Mouse (Mus musculus): ENCODE measurements around the gene Scube3. TPM values are rescaled to one million over a fixed set of nuclear protein-coding genes. Genes with fewer than 3 reads are reported as not detected.

Scube3 gene
- 4.7 and 6.3 TPM in 2 replicates for polyA plus RNA-seq (2014; fragmentation: Nextera tagmentation; extraction: Ambion mirVana)

DNA sequence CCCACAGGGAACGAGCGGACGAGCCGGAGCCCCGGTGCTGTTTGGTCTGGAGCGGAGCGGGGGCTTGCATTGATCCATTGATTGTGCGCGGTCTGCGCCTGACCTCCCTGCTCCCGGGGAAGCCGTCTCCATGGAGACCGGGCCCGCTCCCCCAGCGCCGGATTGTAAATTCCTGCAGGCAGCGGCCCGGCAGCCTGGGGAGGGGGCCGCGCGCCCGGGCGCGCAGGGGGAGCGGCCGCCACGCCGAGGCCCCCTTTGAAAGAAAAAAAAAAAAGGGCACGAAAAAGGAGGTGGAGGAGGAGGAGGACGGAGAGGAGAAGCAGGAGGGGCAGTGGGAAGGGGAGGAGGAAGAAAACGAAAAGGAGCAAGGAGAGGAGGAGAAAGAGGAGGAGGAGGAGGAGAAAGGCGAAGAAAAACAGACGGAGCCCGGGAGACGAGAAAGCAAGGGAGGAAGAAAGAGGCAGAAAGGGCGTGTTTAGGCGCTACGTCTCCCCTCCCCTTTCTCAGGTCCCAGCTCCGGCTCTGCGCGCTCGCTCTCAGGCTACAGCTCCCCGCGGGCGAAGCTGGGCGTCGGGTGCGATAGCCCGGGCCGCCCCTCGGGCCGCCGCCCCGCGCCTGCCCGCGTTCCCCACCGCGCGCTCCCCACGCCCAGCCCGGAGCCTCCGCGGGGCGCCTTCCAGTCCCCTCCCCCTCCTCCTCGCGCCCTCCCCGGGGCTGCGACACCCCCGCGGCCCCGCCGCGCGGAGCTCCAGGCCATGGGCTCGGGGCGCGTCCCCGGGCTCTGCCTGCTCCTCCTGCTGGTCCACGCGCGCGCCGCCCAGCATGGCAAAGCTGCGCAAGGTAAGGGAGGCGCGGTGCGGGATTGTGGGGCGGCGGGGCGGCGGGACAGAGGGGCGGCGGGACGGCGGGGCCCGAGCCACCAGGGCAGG, at the start of gene Scube3:
Gene Scube3, plus strand, starts transcription at position 371 of the 929 bp plus-strand sequence.
- under 1% methylated on average over 72 of the region's 97 CpGs for WGBS
- Histone ChIP-seq H3K27me3 (ENCODE audit: control insufficient read depth, insufficient read depth, low read length) (peaks cover 2% of the 10 kb centered on the region; the same call in 1 of the 2 replicates), H3K9ac (replicated peaks; ENCODE audit: low read depth, low read length) (peak within 1 kb of the TSS; percentile 84), H3K4me3 (ENCODE audit: low read depth, low read length) (peak within 1 kb of the TSS; percentile 66), H3K4me2 (ENCODE audit: low read depth, low read length) (peak within 1 kb of the TSS; percentile 70), H3K27ac (ENCODE audit: low read depth, low read length) (peak within 1 kb of the TSS; percentile 88), H3K36me3 (ENCODE audit: control insufficient read depth, insufficient read depth, low read length) (no peaks in the 10 kb centered on the region), H3K4me1 (ENCODE audit: control insufficient read depth, insufficient read depth, low read length) (peaks cover 33% of the 10 kb centered on the region), H3K9me3 (ENCODE audit: control insufficient read depth, low read length) (no peaks in the 10 kb centered on the region)
- peak; percentile 50 for ATAC-seq (ENCODE audit: low read depth)

- ATAC-seq (ENCODE audit: low read depth), result no peak
- 92% methylated on average over 2 of the region's 2 CpGs for whole genome bisulfite sequencing
- Histone ChIP-seq H3K27me3 (ENCODE audit: control insufficient read depth, insufficient read depth, low read length) (no peaks in the 10 kb centered on the region), H3K9ac (replicated peaks; ENCODE audit: low read depth, low read length) (no peak overlapping the region), H3K36me3 (ENCODE audit: control insufficient read depth, insufficient read depth, low read length) (no peaks in the 10 kb centered on the region), H3K9me3 (ENCODE audit: control insufficient read depth, low read length) (no peaks in the 10 kb centered on the region), H3K27ac (ENCODE audit: low read depth, low read length) (no peak overlapping the region), H3K4me3 (ENCODE audit: low read depth, low read length) (no peak overlapping the region), H3K4me1 (ENCODE audit: control insufficient read depth, insufficient read depth, low read length) (no peaks in the 10 kb centered on the region), H3K4me2 (ENCODE audit: low read depth, low read length) (no peak overlapping the region)
These were observed 49.6 kb upstream of the Scube3 start for GRCm38 (mm10) chr17:28092297-28092696.

DNA sequence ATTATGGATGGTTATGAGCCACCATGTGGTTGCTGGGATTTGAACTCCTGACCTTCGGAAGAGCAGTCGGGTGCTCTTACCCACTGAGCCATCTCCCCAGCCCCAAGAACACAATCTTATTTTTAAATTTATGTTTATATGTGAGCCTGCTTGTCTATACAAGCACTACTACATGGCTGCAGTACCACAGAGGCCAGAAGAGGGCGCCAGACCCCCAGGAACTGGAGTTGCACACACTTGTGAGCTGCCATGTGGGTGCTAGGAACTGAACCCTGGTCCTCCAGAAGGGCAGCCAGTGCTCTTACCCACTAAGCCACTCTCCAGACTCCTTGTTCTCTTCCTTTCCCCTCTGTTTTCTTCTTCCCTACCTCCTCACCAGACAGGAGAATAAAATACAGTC, 48.1 kb upstream of the Scube3 start:
- ATAC-seq (ENCODE audit: low read depth), result no peak
- H3K9ac ChIP-seq (replicated peaks; ENCODE audit: low read depth, low read length), result no peak overlapping the region
- H3K4me1 ChIP-seq (ENCODE audit: control insufficient read depth, insufficient read depth, low read length), result no peaks in the 10 kb centered on the region
- H3K4me3 ChIP-seq (ENCODE audit: low read depth, low read length), result no peak overlapping the region
- H3K36me3 ChIP-seq (ENCODE audit: control insufficient read depth, insufficient read depth, low read length), result no peaks in the 10 kb centered on the region
- H3K4me2 ChIP-seq (ENCODE audit: low read depth, low read length), result no peak overlapping the region
- H3K27ac ChIP-seq (ENCODE audit: low read depth, low read length), result no peak overlapping the region
- no peaks in the 10 kb centered on the region for H3K9me3 ChIP-seq (ENCODE audit: control insufficient read depth, low read length)
- WGBS, result 82% methylated on average over 3 of the region's 3 CpGs
- no peaks in the 10 kb centered on the region for H3K27me3 ChIP-seq (ENCODE audit: control insufficient read depth, insufficient read depth, low read length)

DNA sequence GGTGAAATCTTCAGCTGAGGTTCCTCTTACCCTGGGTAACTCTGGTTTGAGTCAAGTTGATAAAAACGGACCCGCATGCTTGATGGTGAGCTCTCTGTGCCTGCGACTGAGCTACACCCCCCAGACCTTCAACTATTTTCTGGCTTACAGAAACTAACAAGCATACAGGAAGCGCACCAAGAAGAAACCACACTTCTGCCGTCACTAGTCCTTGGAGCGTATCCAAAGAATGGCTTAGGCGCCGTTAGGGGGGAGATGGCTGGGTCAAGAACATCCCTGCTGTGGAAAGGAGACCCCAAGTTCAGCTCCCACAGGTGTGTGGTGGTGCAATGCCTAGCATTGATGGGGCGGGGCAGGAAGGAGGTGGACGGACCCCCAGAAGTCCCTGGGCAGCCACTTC, 45.5 kb upstream of the Scube3 start:
- no peaks in the 10 kb centered on the region for H3K27me3 ChIP-seq (ENCODE audit: control insufficient read depth, insufficient read depth, low read length)
- no peak overlapping the region for H3K4me2 ChIP-seq (ENCODE audit: low read depth, low read length)
- H3K36me3 ChIP-seq (ENCODE audit: control insufficient read depth, insufficient read depth, low read length), result no peaks in the 10 kb centered on the region
- no peak overlapping the region for H3K27ac ChIP-seq (ENCODE audit: low read depth, low read length)
- H3K9me3 ChIP-seq (ENCODE audit: control insufficient read depth, low read length), result no peaks in the 10 kb centered on the region
- H3K9ac ChIP-seq (replicated peaks; ENCODE audit: low read depth, low read length), result no peak overlapping the region
- H3K4me1 ChIP-seq (ENCODE audit: control insufficient read depth, insufficient read depth, low read length), result no peaks in the 10 kb centered on the region
- ATAC-seq (ENCODE audit: low read depth), result no peak
- H3K4me3 ChIP-seq (ENCODE audit: low read depth, low read length), result no peak overlapping the region
- 87% methylated on average over 10 of the region's 10 CpGs for WGBS

DNA sequence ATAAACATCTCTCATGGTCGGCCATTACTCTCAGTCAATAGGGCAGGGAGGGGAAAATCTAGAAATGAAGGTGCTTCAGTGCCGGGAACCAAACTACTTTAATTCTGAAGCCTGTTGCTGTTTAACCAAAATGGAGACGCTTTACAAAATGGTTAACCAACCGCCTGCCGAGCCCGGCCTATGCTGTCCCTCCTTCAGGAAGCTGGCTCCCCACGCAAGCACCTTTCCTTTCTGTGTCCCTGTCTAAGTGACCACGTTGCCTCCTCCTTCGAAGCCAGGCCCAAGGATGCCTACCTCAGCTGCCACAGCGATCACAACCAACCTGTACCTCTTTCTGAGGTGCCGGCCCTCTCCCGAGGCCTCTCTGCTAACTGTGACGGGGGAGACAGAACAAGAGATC, 44.6 kb upstream of the Scube3 start:
- Histone ChIP-seq H3K27ac (ENCODE audit: low read depth, low read length) (no peak overlapping the region), H3K36me3 (ENCODE audit: control insufficient read depth, insufficient read depth, low read length) (no peaks in the 10 kb centered on the region), H3K9me3 (ENCODE audit: control insufficient read depth, low read length) (no peaks in the 10 kb centered on the region), H3K9ac (replicated peaks; ENCODE audit: low read depth, low read length) (no peak overlapping the region), H3K4me3 (ENCODE audit: low read depth, low read length) (no peak overlapping the region), H3K4me2 (ENCODE audit: low read depth, low read length) (no peak overlapping the region), H3K27me3 (ENCODE audit: control insufficient read depth, insufficient read depth, low read length) (no peaks in the 10 kb centered on the region), H3K4me1 (ENCODE audit: control insufficient read depth, insufficient read depth, low read length) (0 out of 2 replicates have a peak, but pooled peaks cover 5% of the 10 kb centered on the region)
- WGBS, result 91% methylated on average over 13 of the region's 13 CpGs
- ATAC-seq (ENCODE audit: low read depth), result no peak

GRCm38 (mm10) chr17:28099086-28099485, 42.9 kb upstream of the Scube3 start:
- Histone ChIP-seq H3K9ac (replicated peaks; ENCODE audit: low read depth, low read length) (no peak overlapping the region), H3K9me3 (ENCODE audit: control insufficient read depth, low read length) (no peaks in the 10 kb centered on the region), H3K27ac (ENCODE audit: low read depth, low read length) (no peak overlapping the region), H3K36me3 (ENCODE audit: control insufficient read depth, insufficient read depth, low read length) (no peaks in the 10 kb centered on the region), H3K27me3 (ENCODE audit: control insufficient read depth, insufficient read depth, low read length) (no peaks in the 10 kb centered on the region), H3K4me3 (ENCODE audit: low read depth, low read length) (no peak overlapping the region), H3K4me1 (ENCODE audit: control insufficient read depth, insufficient read depth, low read length) (0 out of 2 replicates have a peak, but pooled peaks cover 6% of the 10 kb centered on the region), H3K4me2 (ENCODE audit: low read depth, low read length) (no peak overlapping the region)
- 13% methylated on average over 3 of the region's 3 CpGs for WGBS
- ATAC-seq (ENCODE audit: low read depth), result no peak

DNA sequence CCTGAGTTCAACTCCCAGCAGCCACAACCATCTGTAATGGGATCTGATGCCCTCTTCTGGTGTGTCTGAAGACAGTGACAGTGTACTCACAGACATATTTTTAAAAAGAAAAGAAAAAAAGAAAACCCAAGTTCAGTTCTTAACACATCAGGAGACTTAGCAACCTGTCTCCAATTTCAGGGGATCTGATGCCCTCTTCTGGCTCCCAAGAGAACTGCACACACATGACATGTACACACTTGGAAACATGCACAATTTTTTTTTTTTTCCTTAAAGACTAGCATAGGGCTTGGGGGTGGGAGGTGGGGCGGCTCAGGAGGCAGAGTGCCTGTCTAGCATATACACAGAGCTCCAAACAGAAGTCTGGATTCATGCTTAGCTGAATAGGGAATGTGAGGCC, 41.3 kb upstream of the Scube3 start:
- Histone ChIP-seq H3K27ac (ENCODE audit: low read depth, low read length) (peak overlapping the region; percentile 77), H3K4me2 (ENCODE audit: low read depth, low read length) (no peak overlapping the region), H3K36me3 (ENCODE audit: control insufficient read depth, insufficient read depth, low read length) (no peaks in the 10 kb centered on the region), H3K9me3 (ENCODE audit: control insufficient read depth, low read length) (no peaks in the 10 kb centered on the region), H3K4me1 (ENCODE audit: control insufficient read depth, insufficient read depth, low read length) (0 out of 2 replicates have a peak, but pooled peaks cover 6% of the 10 kb centered on the region), H3K27me3 (ENCODE audit: control insufficient read depth, insufficient read depth, low read length) (no peaks in the 10 kb centered on the region), H3K9ac (replicated peaks; ENCODE audit: low read depth, low read length) (no peak overlapping the region), H3K4me3 (ENCODE audit: low read depth, low read length) (no peak overlapping the region)
- no peak for ATAC-seq (ENCODE audit: low read depth)
- 96% methylated on average over 1 of the region's 1 CpGs for WGBS

- peak; percentile 86 for ATAC-seq (ENCODE audit: low read depth)
- H3K4me3 ChIP-seq (ENCODE audit: low read depth, low read length), result no peak overlapping the region
- 0 out of 2 replicates have a peak, but pooled peaks cover 6% of the 10 kb centered on the region for H3K4me1 ChIP-seq (ENCODE audit: control insufficient read depth, insufficient read depth, low read length)
- H3K36me3 ChIP-seq (ENCODE audit: control insufficient read depth, insufficient read depth, low read length), result no peaks in the 10 kb centered on the region
- no peaks in the 10 kb centered on the region for H3K27me3 ChIP-seq (ENCODE audit: control insufficient read depth, insufficient read depth, low read length)
- 16% methylated on average over 12 of the region's 12 CpGs for WGBS
- no peak overlapping the region for H3K9ac ChIP-seq (replicated peaks; ENCODE audit: low read depth, low read length)
- H3K27ac ChIP-seq (ENCODE audit: low read depth, low read length), result peak overlapping the region; percentile 77
- no peak overlapping the region for H3K4me2 ChIP-seq (ENCODE audit: low read depth, low read length)
- H3K9me3 ChIP-seq (ENCODE audit: control insufficient read depth, low read length), result no peaks in the 10 kb centered on the region
These were observed 40.6 kb upstream of the Scube3 start for GRCm38 (mm10) chr17:28101284-28101887.

DNA sequence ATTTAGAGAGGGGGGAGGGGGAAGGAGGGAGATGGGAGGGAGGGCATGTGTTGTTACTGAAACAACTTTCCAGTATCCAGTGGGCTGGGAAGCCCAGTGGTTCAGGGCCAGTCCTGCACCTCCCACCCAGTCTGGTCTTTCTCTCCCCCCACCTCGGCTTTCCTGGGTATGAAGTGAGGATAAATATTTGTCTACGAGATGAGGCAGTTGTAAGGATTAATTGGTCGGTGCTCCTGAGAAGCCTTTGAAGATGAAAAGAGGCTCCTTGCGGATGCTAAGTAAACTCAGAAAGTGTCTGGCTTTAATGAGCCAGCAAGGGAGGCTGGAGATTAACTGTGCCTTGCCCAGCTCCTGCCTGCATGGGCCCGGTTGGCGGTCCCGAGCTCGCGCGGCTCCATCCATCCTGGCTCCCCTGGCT, 40.0 kb upstream of the Scube3 start:
- Histone ChIP-seq H3K4me2 (ENCODE audit: low read depth, low read length) (no peak overlapping the region), H3K9ac (replicated peaks; ENCODE audit: low read depth, low read length) (no peak overlapping the region; the same call in 1 of the 2 replicates), H3K9me3 (ENCODE audit: control insufficient read depth, low read length) (no peaks in the 10 kb centered on the region), H3K27me3 (ENCODE audit: control insufficient read depth, insufficient read depth, low read length) (no peaks in the 10 kb centered on the region), H3K4me3 (ENCODE audit: low read depth, low read length) (no peak overlapping the region), H3K4me1 (ENCODE audit: control insufficient read depth, insufficient read depth, low read length) (0 out of 2 replicates have a peak, but pooled peaks cover 6% of the 10 kb centered on the region), H3K36me3 (ENCODE audit: control insufficient read depth, insufficient read depth, low read length) (no peaks in the 10 kb centered on the region), H3K27ac (ENCODE audit: low read depth, low read length) (peak overlapping the region; percentile 77)
- 10% methylated on average over 10 of the region's 10 CpGs for WGBS
- ATAC-seq (ENCODE audit: low read depth), result 0 out of 2 replicates have a peak, but pooled peaks have one; percentile 36

All from neural tube, embryonic 14.5 days (tissue).